Mouse (Mus musculus) lung, embryonic 16.5 days (tissue): ENCODE measurements around the gene Ttc25. TPM values are rescaled to one million over a fixed set of nuclear protein-coding genes. Genes with fewer than 3 reads are reported as not detected.
A peak's percentile ranks its signal among the peaks of the same experiment; 100 is the strongest.

ENCODE experiments used
- ATAC-seq: fragments of 200-750 bp; cut with Nextera tagmentation; 2 replicates; pipeline ENCODE4 v1.8.0; 2017; ENCODE audit warnings: low read depth, mild to moderate bottlenecking, moderate library complexity
- H3K27ac ChIP-seq: fragments of 300-500 bp; sonication (generic); 2 replicates; pipeline ENCODE4 v1.5.1; 2014; ENCODE audit warnings: mild to moderate bottlenecking, control low read depth, low read length
- H3K27me3 ChIP-seq: fragments of 300-500 bp; sonication (generic); 2 replicates; pipeline ENCODE4 v1.6.1; 2014; ENCODE audit warnings: low read depth, low read length, mixed read lengths; ENCODE audit not compliant: control insufficient read depth, insufficient read depth
- H3K36me3 ChIP-seq: fragments of 300-500 bp; sonication (generic); 2 replicates; pipeline ENCODE4 v1.6.1; 2014; ENCODE audit warnings: low read length; ENCODE audit not compliant: control insufficient read depth, insufficient read depth
- H3K4me1 ChIP-seq: fragments of 300-500 bp; sonication (generic); replicated peaks from 2 replicates; pipeline ENCODE4 v1.6.1; 2014; ENCODE audit warnings: low read length, mixed read lengths; ENCODE audit not compliant: control insufficient read depth, insufficient read depth
- H3K4me2 ChIP-seq: fragments of 300-500 bp; sonication (generic); 2 replicates; pipeline ENCODE4 v1.6.1; 2014; ENCODE audit warnings: low read depth, low read length, control low read depth
- H3K4me3 ChIP-seq: fragments of 300-500 bp; sonication (generic); 2 replicates; pipeline ENCODE4 v1.5.1; 2014; ENCODE audit warnings: mild to moderate bottlenecking, low read length, control low read depth
- H3K9ac ChIP-seq: fragments of 300-500 bp; sonication (generic); 2 replicates; pipeline ENCODE4 v1.6.1; 2014; ENCODE audit warnings: low read length, control low read depth
- H3K9me3 ChIP-seq: fragments of 300-500 bp; sonication (generic); 2 replicates; pipeline ENCODE4 v1.6.1; 2016; ENCODE audit warnings: low read length; ENCODE audit not compliant: control insufficient read depth
- WGBS: fragments of 180-500 bp; shearing (Covaris S2); extraction: QIAGEN DNeasy Blood & Tissue Kit; methylation state at CpG from one replicate; pipeline ENCODE4 v1.1.7; 2014; 5-methylcytosine and 5-hydroxymethylcytosine counted together
- polyA plus RNA-seq: library from polyadenylated mRNA; unstranded; fragments of >200 nt; fragmentation: Nextera tagmentation; extraction: Ambion mirVana; gene quantifications from 2 replicates; pipeline ENCODE4 v1.2.1, GENCODE M21; 2015

Ttc25 gene
- polyA plus RNA-seq, 1 experiment from 2014 or later = 4.0 TPM

GRCm38 (mm10) chr11:100601372-100601771 lies 56.0 kb downstream of the Ttc25 start:
- Histone ChIP-seq H3K36me3 (peaks cover 31% of the 10 kb centered on the region), H3K27me3 (no peaks in the 10 kb centered on the region)
- ATAC-seq = no peak

GRCm38 (mm10) chr11:100603155-100603554 lies 57.7 kb downstream of the Ttc25 start:
- Histone ChIP-seq H3K36me3 (peaks cover 16% of the 10 kb centered on the region), H3K4me1 (no peaks in the 10 kb centered on the region), H3K9ac (no peak overlapping the region), H3K9me3 (no peaks in the 10 kb centered on the region), H3K27me3 (no peaks in the 10 kb centered on the region), H3K4me3 (no peak overlapping the region), H3K4me2 (no peak overlapping the region), H3K27ac (no peak overlapping the region)
- WGBS = 82% methylated on average over 9 of the region's 9 CpGs
- ATAC-seq = no peak

More at GRCm38 (mm10) chr11:100601372-100601771, 56.0 kb downstream of the Ttc25 start:
- Histone ChIP-seq H3K27ac (no peak overlapping the region), H3K4me2 (no peak overlapping the region), H3K4me1 (no peaks in the 10 kb centered on the region), H3K4me3 (no peak overlapping the region), H3K9me3 (no peaks in the 10 kb centered on the region), H3K9ac (no peak overlapping the region)
- WGBS = 93% methylated on average over 3 of the region's 3 CpGs

GRCm38 (mm10) chr11:100603813-100604212 lies 58.4 kb downstream of the Ttc25 start:
- no peak for ATAC-seq
- H3K27me3 ChIP-seq = no peaks in the 10 kb centered on the region
- peaks cover 11% of the 10 kb centered on the region for H3K36me3 ChIP-seq
- no peak overlapping the region for H3K27ac ChIP-seq
- H3K4me2 ChIP-seq = no peak overlapping the region
- H3K9me3 ChIP-seq = no peaks in the 10 kb centered on the region
- WGBS = 87% methylated on average over 8 of the region's 8 CpGs
- H3K9ac ChIP-seq = no peak overlapping the region
- no peaks in the 10 kb centered on the region for H3K4me1 ChIP-seq
- no peak overlapping the region for H3K4me3 ChIP-seq

DNA sequence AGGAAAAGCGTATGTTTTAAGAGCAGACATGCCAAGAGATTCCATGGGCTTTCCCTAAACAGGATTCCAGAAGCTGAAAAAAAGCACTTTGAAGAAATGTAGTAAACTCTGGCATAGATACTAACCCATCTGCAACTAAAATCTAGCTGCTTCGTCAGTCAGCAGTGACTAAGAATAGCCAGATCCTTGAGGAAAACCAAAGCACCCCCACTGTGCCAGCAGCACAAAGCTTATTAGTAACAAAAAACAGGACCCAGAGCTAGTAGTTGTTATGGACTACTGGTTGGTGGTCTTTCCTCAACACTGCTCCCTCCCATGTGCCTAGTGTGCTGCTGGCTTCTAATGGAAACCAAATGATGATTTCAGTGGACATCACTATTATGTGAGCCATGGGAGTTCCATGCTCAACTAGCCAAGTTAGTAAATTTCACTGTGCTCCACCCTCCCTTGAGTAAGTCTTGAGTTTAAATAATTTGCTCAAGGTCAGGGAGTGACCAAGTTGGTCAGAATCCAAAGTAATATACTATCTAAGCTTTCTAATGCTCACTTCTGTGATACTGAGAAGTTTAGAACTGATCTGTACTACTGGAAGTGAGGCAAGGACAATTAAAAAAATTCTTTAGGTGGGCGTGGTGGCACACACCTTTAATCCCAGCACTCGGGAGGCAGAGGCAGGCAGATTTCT lies 59.1 kb downstream of the Ttc25 start:
- peaks cover 7% of the 10 kb centered on the region; the same call in 1 of the 2 replicates for H3K36me3 ChIP-seq
- H3K9ac ChIP-seq = no peak overlapping the region
- no peak for ATAC-seq
- H3K4me3 ChIP-seq = no peak overlapping the region
- no peaks in the 10 kb centered on the region for H3K4me1 ChIP-seq
- 79% methylated on average over 4 of the region's 4 CpGs for WGBS
- H3K27me3 ChIP-seq = no peaks in the 10 kb centered on the region
- H3K27ac ChIP-seq = no peak overlapping the region
- no peaks in the 10 kb centered on the region for H3K9me3 ChIP-seq
- H3K4me2 ChIP-seq = no peak overlapping the region

DNA sequence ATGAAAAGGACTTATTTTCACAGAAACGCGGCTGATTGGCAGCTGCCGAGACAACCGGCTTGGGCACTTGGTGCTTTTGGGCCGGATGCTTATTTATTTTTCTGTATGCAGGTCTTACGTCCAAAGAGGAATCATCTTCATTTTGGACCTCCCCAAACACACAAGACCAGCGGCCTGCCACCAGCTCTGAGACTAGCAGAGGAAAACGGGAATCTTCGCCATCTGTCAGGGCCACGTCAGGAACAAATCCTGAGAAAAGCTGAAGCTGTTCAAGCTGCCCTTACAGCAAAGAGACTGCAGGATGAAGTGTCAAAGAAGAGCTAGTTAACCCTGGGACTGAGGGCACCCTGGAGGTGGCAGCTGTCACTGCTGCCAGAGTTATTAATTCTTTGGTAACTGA lies 60.0 kb downstream of the Ttc25 start:
- Histone ChIP-seq H3K9ac (no peak overlapping the region), H3K4me2 (no peak overlapping the region), H3K27me3 (no peaks in the 10 kb centered on the region), H3K4me3 (no peak overlapping the region), H3K27ac (no peak overlapping the region), H3K9me3 (no peaks in the 10 kb centered on the region), H3K4me1 (peaks cover 7% of the 10 kb centered on the region), H3K36me3 (peaks cover 7% of the 10 kb centered on the region; the same call in 1 of the 2 replicates)
- ATAC-seq = no peak
- 82% methylated on average over 10 of the region's 10 CpGs for WGBS

DNA sequence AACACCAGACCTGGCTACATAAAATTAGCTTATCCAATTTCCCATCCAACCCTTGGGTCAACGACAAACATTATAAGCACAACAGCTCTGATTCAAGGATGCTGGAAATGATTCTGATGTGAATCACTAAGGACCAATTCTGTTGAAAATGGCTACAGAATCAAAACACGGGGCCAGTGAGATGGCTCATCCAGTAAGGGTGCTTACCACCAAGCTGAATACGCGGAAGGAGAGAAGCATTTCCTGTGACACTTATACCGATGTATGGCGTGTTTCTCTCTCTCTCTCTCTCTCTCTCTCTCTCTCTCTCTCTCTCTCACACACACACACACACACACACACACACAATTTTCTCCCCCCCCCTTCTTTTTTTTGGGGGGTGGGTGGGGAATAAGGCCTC lies 61.7 kb downstream of the Ttc25 start:
- WGBS = 88% methylated on average over 6 of the region's 6 CpGs
- H3K27me3 ChIP-seq = no peaks in the 10 kb centered on the region
- H3K36me3 ChIP-seq = no peaks in the 10 kb centered on the region
- H3K4me3 ChIP-seq = no peak overlapping the region
- no peak for ATAC-seq
- H3K9ac ChIP-seq = no peak overlapping the region
- no peak overlapping the region for H3K4me2 ChIP-seq
- H3K4me1 ChIP-seq = peaks cover 12% of the 10 kb centered on the region
- H3K27ac ChIP-seq = no peak overlapping the region
- no peaks in the 10 kb centered on the region for H3K9me3 ChIP-seq

DNA sequence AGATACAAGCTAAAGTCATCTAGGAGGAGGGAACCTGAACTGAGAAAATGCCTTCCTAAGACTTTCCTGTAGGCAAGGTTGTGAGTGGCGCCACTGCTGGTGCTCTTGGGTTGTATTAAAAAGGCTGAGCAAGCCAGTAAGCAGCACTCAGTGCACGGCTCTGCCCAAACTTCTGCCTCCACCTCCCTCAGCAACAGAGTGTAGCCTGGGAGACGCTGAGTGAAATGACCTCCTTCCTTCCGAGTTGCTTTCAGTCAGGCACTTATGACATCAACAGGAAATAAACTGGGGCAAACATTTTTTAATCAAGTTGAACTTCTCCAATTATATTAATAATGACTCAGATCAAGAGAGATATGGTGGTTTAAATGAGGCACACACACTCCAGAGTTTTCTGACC lies 63.4 kb downstream of the Ttc25 start:
- Histone ChIP-seq H3K9ac (no peak overlapping the region), H3K27me3 (no peaks in the 10 kb centered on the region), H3K4me3 (no peak overlapping the region), H3K36me3 (no peaks in the 10 kb centered on the region), H3K4me2 (no peak overlapping the region), H3K4me1 (peaks cover 14% of the 10 kb centered on the region), H3K27ac (peak overlapping the region; percentile 12; the same call in 1 of the 2 replicates), H3K9me3 (no peaks in the 10 kb centered on the region)
- 58% methylated on average over 4 of the region's 4 CpGs for WGBS
- no peak for ATAC-seq

DNA sequence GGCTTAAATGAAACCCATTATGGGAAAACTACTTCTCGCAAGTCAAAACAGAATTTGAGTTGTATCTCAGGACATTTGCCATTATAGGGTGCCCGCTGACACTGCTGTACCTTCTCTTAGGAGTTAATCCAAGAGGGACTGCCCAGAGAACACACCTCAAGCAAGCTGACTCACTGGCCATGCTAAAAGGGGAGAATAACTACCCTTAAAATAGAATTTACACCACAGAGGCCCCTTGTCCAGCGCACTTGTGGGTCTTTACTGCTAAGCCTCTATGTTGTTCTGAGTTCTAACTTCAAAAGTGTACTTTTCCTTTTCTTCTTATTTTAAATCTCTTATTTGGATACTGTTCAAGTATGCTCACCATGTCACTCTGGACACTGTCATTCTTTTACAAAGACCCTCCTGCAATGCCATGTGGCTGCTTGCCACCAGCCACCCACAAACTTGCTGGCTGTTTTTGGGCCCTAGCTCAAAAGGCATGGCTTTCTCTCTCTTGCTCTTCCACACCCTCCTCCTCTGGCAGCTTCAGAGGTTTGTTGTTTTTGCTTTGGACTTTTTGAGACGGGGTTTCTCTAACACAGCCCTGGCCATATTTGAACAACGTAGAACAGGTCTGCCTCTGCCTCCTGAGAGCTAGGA lies 64.1 kb downstream of the Ttc25 start:
- Histone ChIP-seq H3K36me3 (no peaks in the 10 kb centered on the region), H3K27ac (0 out of 2 replicates have a peak overlapping the region, but pooled peaks have one; percentile 20), H3K9ac (peak overlapping the region; percentile 14; the same call in 1 of the 2 replicates), H3K4me3 (no peak overlapping the region), H3K9me3 (no peaks in the 10 kb centered on the region), H3K27me3 (no peaks in the 10 kb centered on the region), H3K4me2 (no peak overlapping the region), H3K4me1 (peaks cover 14% of the 10 kb centered on the region)
- ATAC-seq = no peak
- WGBS = 83% methylated on average over 5 of the region's 5 CpGs

DNA sequence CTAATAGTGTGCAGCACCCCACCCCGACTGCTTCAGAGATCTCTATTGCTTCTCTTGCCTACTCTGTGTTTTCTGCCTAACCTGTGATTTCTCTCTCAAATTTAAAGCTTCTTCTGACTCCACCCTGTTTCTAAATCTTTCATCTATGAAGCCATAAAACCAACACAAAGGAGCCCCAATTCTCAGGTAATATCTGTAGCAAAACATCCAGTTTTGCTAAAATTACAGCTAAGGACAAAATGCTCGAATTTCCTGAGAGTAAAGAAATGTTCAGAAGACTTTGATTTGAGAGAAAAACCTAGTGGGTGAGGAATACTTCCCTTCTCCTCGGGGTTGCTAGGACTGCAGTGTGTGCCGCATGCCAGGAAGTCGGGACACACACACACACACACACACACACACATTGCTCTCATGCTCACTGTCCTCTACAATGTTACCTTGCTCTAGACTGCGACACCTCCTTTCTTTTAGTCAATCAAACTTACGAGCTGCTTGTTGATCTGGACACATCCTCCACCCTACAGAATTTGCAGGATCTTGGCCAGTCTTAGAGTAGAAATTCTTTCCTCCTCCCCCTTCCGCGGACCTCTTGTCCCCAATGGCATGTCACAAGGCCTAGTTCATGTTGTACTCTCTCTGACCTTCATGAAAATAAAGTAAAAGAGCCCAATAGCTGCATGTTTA lies 64.7 kb downstream of the Ttc25 start:
- H3K27me3 ChIP-seq = no peaks in the 10 kb centered on the region
- no peak for ATAC-seq
- 66% methylated on average over 9 of the region's 9 CpGs for WGBS
- H3K4me3 ChIP-seq = no peak overlapping the region
- no peaks in the 10 kb centered on the region for H3K9me3 ChIP-seq
- no peak overlapping the region for H3K4me2 ChIP-seq
- H3K4me1 ChIP-seq = peaks cover 14% of the 10 kb centered on the region
- H3K36me3 ChIP-seq = no peaks in the 10 kb centered on the region
- H3K9ac ChIP-seq = peak overlapping the region; percentile 14; the same call in 1 of the 2 replicates
- 0 out of 2 replicates have a peak overlapping the region, but pooled peaks have one; percentile 20 for H3K27ac ChIP-seq
